Mouse (Mus musculus) kidney, adult 2 months (tissue): ENCODE data around the gene Gm45808. TPM values are rescaled to one million over a fixed set of nuclear protein-coding genes. Genes with fewer than 3 reads are reported as not detected.

Experiments used
- DNase-seq: peaks from one replicate; pipeline ENCODE4 v3.0.0; 2021
- H3K27ac ChIP-seq: fragments of 200-500 bp; 2 replicates; pipeline ENCODE4 v1.5.1; 2012; ENCODE audit warnings: low read depth, low read length, control low read depth, inconsistent platforms; ENCODE audit not compliant: insufficient read depth
- H3K27me3 ChIP-seq: fragments of 200-500 bp; replicated peaks from 2 replicates; pipeline ENCODE4 v1.6.1; 2012; ENCODE audit warnings: mild to moderate bottlenecking, moderate library complexity, low read length, inconsistent platforms; ENCODE audit not compliant: control insufficient read depth, insufficient read depth
- H3K36me3 ChIP-seq: fragments of 200-500 bp; 2 replicates; pipeline ENCODE4 v1.6.1; 2012; ENCODE audit warnings: mild to moderate bottlenecking, moderate library complexity, low read length, inconsistent platforms; ENCODE audit not compliant: control insufficient read depth, insufficient read depth
- H3K4me1 ChIP-seq: fragments of 200-500 bp; 2 replicates; pipeline ENCODE4 v1.6.1; 2011; ENCODE audit warnings: low read length; ENCODE audit not compliant: control insufficient read depth, insufficient read depth
- H3K4me3 ChIP-seq: fragments of 200-500 bp; 2 replicates; pipeline ENCODE4 v1.5.1; 2011; ENCODE audit warnings: mild to moderate bottlenecking, low read depth, low read length, control low read depth; ENCODE audit not compliant: insufficient read depth
- CTCF ChIP-seq: fragments of 200-500 bp; conservative IDR thresholded peaks from 2 replicates; pipeline ENCODE4 v1.5.1; 2011; ENCODE audit warnings: low read depth, mild to moderate bottlenecking, control low read depth, low read length, moderate library complexity, mixed read lengths; ENCODE audit not compliant: insufficient read depth, insufficient read length
- POLR2A ChIP-seq: fragments of 200-500 bp; IDR thresholded peaks from one replicate; pipeline ENCODE4 v1.6.1; 2011; ENCODE audit warnings: low read depth, low read length, control low read depth
- WGBS: fragments of 180-500 bp; shearing (Covaris S2); methylation state at CpG from one replicate; pipeline ENCODE4 v1.1.7; 2018; 5-methylcytosine and 5-hydroxymethylcytosine counted together
- polyA plus RNA-seq: library from polyadenylated mRNA; depleted of rRNA; stranded (reverse); fragments of >200 nt; gene quantifications from 2 replicates; pipeline ENCODE4 v1.2.3, GENCODE M21; 2012

The Gm45808 gene
- polyA plus RNA-seq, 1 experiment: 1.2 TPM

- TF ChIP-seq CTCF (no peak), POLR2A (no peak)
- Histone ChIP-seq H3K27ac (no peak overlapping the region), H3K36me3 (no peaks in the 10 kb centered on the region), H3K4me1 (no peaks in the 10 kb centered on the region), H3K27me3 (no peaks in the 10 kb centered on the region), H3K4me3 (no peak overlapping the region)
- no peak for DNase-seq
Observed at GRCm38 (mm10) chr7:45446589-45446988, 40.0 kb downstream of the Gm45808 start.

GRCm38 (mm10) chr7:45443526-45444420 is 42.8 kb downstream of the Gm45808 start:
- 88% methylated on average over 22 of the region's 22 CpGs for WGBS
- no peaks in the 10 kb centered on the region for H3K4me1 ChIP-seq
- H3K36me3 ChIP-seq: no peaks in the 10 kb centered on the region
- no peak for DNase-seq
- no peak overlapping the region for H3K4me3 ChIP-seq
- TF ChIP-seq CTCF: no peak
- TF ChIP-seq POLR2A: no peak
- H3K27ac ChIP-seq: no peak overlapping the region
- no peaks in the 10 kb centered on the region for H3K27me3 ChIP-seq

DNA sequence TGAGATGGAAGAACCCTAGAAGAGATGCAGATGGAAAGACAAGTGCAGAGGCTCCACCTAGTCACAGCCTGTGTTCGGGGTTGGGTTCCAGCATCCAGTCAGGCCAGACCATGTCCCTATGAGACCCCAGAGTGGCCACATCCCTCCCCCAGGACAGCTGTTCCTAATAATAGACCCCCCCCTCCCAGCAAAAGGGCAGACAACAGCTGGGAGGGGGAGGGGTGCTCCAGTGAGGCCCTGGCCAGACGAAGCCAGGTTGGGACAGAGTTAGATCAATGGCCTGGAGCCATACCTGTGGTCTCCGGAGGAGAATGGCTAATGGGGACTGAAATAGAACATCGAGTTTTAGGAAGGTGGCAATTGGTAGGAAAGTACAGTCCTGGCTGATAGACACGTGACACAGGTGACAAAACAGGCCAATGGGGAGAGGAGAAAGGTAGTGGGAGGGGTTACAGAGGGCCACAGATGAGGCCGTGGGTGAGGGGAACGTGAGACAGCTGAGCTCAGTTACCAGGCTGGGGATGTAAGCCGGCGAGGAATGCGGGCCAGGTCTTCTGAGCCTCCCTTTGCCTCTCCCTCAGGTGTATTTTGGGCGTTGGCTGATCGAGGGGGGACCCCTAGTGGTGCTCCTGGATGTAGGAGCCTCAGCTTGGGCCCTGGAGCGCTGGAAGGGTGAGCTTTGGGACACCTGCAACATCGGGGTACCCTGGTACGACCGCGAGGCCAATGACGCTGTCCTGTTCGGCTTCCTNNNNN is 48.9 kb downstream of the Gm45808 start, which contains the start of gene Ruvbl2:
Gene Ruvbl2 (minus strand): TSS at position 576 of the 756 bp plus-strand sequence.
- H3K4me3 ChIP-seq: no peak within 1 kb of the TSS
- DNase-seq: peak; percentile 50
- TF ChIP-seq POLR2A (no peak), CTCF (peak; percentile 33; the same call in 1 of the 2 replicates)
- H3K4me1 ChIP-seq: peaks cover 12% of the 10 kb centered on the region
- H3K27ac ChIP-seq: peak within 1 kb of the TSS; percentile 5; the same call in 1 of the 2 replicates
- no peaks in the 10 kb centered on the region for H3K36me3 ChIP-seq
- no peaks in the 10 kb centered on the region for H3K27me3 ChIP-seq
- WGBS: 34% methylated on average over 19 of the region's 19 CpGs

DNA sequence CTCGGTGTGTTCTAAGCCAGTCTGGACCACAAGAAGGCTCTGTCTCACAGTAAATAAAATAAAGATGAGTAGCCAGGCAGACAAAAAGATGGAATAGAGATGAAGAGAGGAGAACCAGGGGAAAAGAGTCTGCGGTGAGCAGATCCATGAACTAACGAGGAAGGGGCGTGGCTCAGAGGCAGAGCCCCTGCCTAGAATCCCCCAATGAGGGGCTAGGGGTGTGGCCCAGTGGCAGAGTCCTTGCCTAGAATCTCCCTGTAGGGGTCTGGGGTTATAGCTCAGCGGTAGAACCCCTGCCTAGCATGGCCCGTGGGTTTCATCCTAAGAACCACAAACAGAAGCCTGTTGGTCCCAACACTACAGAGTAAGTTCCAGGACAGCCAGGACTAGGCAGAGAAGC is 49.6 kb downstream of the Gm45808 start:
- Histone ChIP-seq H3K27ac (no peak overlapping the region), H3K27me3 (no peaks in the 10 kb centered on the region), H3K36me3 (no peaks in the 10 kb centered on the region), H3K4me1 (peaks cover 12% of the 10 kb centered on the region), H3K4me3 (no peak overlapping the region)
- no peak for DNase-seq
- WGBS: 69% methylated on average over 6 of the region's 6 CpGs
- no peak for TF ChIP-seq POLR2A
- TF ChIP-seq CTCF: no peak

DNA sequence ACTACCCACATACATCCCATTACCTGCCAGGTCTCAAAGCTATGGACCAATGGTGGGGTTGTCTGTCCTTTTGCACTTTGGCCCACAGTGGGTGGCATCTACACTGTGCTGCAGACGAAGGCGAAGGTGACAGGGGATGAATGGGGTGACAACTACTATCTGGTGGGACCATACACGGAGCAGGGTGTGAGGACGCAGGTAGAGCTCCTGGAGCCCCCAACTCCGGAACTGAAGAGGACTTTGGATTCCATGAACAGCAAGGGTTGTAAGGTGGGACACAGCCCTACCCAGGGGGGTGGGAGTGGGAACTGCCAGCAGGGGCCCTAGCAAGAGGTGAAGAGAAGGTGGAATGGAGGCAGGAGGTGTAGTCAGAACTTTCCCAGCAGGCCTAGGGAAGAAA is 50.2 kb downstream of the Gm45808 start:
- Histone ChIP-seq H3K27me3 (no peaks in the 10 kb centered on the region), H3K36me3 (no peaks in the 10 kb centered on the region), H3K4me1 (peaks cover 12% of the 10 kb centered on the region), H3K27ac (no peak overlapping the region), H3K4me3 (no peak overlapping the region)
- TF ChIP-seq POLR2A (no peak), CTCF (no peak)
- WGBS: 82% methylated on average over 5 of the region's 5 CpGs
- no peak for DNase-seq

- H3K36me3 ChIP-seq: no peaks in the 10 kb centered on the region
- no peak for DNase-seq
- peak overlapping the region; percentile 85 for H3K27ac ChIP-seq
- peak overlapping the region; percentile 87 for H3K4me3 ChIP-seq
- WGBS: under 1% methylated on average over 16 of the region's 16 CpGs
- no peaks in the 10 kb centered on the region for H3K27me3 ChIP-seq
- H3K4me1 ChIP-seq: peaks cover 12% of the 10 kb centered on the region
- TF ChIP-seq POLR2A (no peak), CTCF (no peak)
Observed at GRCm38 (mm10) chr7:45435038-45435437, 51.6 kb downstream of the Gm45808 start.
